8 mouse cellular contexts compared by ENCODE assay signal in genomic region chr15:12196410-12197191, GRCm38 (mm10). TPM values are rescaled to one million over a fixed set of nuclear protein-coding genes. Genes with fewer than 3 reads are reported as not detected.
DNase-seq lines count a peak whose midpoint lies in the region; ATAC-seq and TF ChIP-seq lines count a peak whose summit lies in the region.
"Had no signal": no experiment of that assay in that cellular context is flagged by ENCODE, and none has a peak within 500 bp of the region (broad histone marks: within the 10 kb centered on the region; RNA-seq: fewer than 3 reads in every experiment).

No protein-coding gene starts in this region.

- H3K9ac ChIP-seq in embryonic facial prominence, embryonic 14.5 days (ENCODE audit: low read depth, low read length): no peak overlapping the region
- H3K9ac ChIP-seq: limb, embryonic 15.5 days had no signal

- H3K4me2 ChIP-seq in embryonic facial prominence, embryonic 14.5 days (ENCODE audit: low read depth, low read length): peak overlapping the region; percentile 25; the same call in 1 of the 2 replicates
- H3K4me2 ChIP-seq: limb, embryonic 15.5 days had no signal

- WGBS in embryonic facial prominence, embryonic 14.5 days: 38% methylated on average over 22 of the region's 22 CpGs

- peak overlapping the region; percentile 45; the same call in 1 of the 2 replicates for H3K4me3 ChIP-seq in G1E (ENCODE audit: low read depth, low read length)
- no peak overlapping the region for H3K4me3 ChIP-seq in embryonic facial prominence, embryonic 14.5 days (ENCODE audit: low read depth, low read length)
- H3K4me3 ChIP-seq: limb, embryonic 15.5 days had no signal

- intact Hi-C loops in heart, postnatal 10 days (cut with DNase I): loop anchor here (1.0 to 10.0 kb wide), 4 partner anchors 50 to 368 kb away; no protein-coding TSS in a partner anchor

- H3K27ac ChIP-seq in embryonic facial prominence, embryonic 14.5 days (replicated peaks; ENCODE audit: low read depth, low read length): no peak overlapping the region
- H3K27ac ChIP-seq: limb, embryonic 15.5 days had no signal

- 0 out of 2 replicates have a peak, but pooled peaks have one; percentile 2 for ATAC-seq in G1E (ENCODE audit: extremely low read depth, insufficient number of reproducible peaks, low FRiP score, poor library complexity, severe bottlenecking)
- peak; percentile 68 for ATAC-seq in embryonic facial prominence, embryonic 14.5 days (ENCODE audit: low read depth)
- peak; percentile 91 for ATAC-seq in megakaryocyte, adult 5-6 weeks (ENCODE audit: poor library complexity, severe bottlenecking)

- peak; percentile 40 for DNase-seq in G1E (ENCODE audit: low spot score)
- DNase-seq in adrenal gland, postnatal 25 days: peak; percentile 53
- DNase-seq in embryonic facial prominence, embryonic 14.5 days (ENCODE audit: low spot score): peak; percentile 86
- DNase-seq in heart, postnatal 10 days: peak; percentile 82 to 83
- peak; percentile 88 for DNase-seq in kidney, postnatal 14 days
- DNase-seq in skeletal muscle tissue, adult 2 months (ENCODE audit: low read depth, low spot score): peak; percentile 46

- H3K9me3 ChIP-seq in G1E (replicated peaks): no peaks in the 10 kb centered on the region
- no peaks in the 10 kb centered on the region for H3K9me3 ChIP-seq in embryonic facial prominence, embryonic 14.5 days (ENCODE audit: control insufficient read depth, low read length)
- H3K9me3 ChIP-seq: limb, embryonic 15.5 days had no signal

- H3K4me1 ChIP-seq in G1E (ENCODE audit: insufficient read depth, low read depth, low read length): peaks cover 55% of the 10 kb centered on the region
- no peaks in the 10 kb centered on the region for H3K4me1 ChIP-seq in embryonic facial prominence, embryonic 14.5 days (ENCODE audit: control insufficient read depth, insufficient read depth, low read length)

- peaks cover 15% of the 10 kb centered on the region for H3K36me3 ChIP-seq in G1E (replicated peaks)
- no peaks in the 10 kb centered on the region for H3K36me3 ChIP-seq in embryonic facial prominence, embryonic 14.5 days (ENCODE audit: control insufficient read depth, insufficient read depth, low read length)
- H3K36me3 ChIP-seq: limb, embryonic 15.5 days had no signal

- H3K27me3 ChIP-seq in G1E (ENCODE audit: insufficient read depth, low read length): no peaks in the 10 kb centered on the region
- no peaks in the 10 kb centered on the region for H3K27me3 ChIP-seq in embryonic facial prominence, embryonic 14.5 days (replicated peaks; ENCODE audit: control insufficient read depth, insufficient read depth, low read length)
- H3K27me3 ChIP-seq: limb, embryonic 15.5 days had no signal

- TF ChIP-seq CTCF in G1E (IDR thresholded peaks at IDR 0.05; ENCODE audit: low read depth, low read length): 0 out of 2 replicates have a peak, but pooled peaks have one; percentile 35

RNA-seq across cellular contexts. Expression of gene Mtmr12, which starts 8.2 kb away (rescaled TPM):
- total RNA-seq in G1E (2014; fragmentation: Nextera tagmentation): 27.6 and 29.0 TPM in 2 replicates
- total RNA-seq in G1E (2017): 25.7 and 29.4 TPM in 2 replicates
- polyA plus RNA-seq in G1E (2012): 7.9 and 8.2 TPM in 2 replicates
- total RNA-seq in adrenal gland, postnatal 25 days (2021): 15.7 and 23.0 TPM in 2 replicates
- polyA plus RNA-seq in embryonic facial prominence, embryonic 14.5 days (2014; fragmentation: Nextera tagmentation; extraction: Ambion mirVana): 15.5 and 16.0 TPM in 2 replicates
- 10 to 100 TPM; 18.6 to 21.3 TPM for total RNA-seq in heart, postnatal 10 days (2021)
- total RNA-seq in megakaryocyte, adult 5-6 weeks (2015): 16.1 and 17.4 TPM in 2 replicates
- total RNA-seq in megakaryocyte, adult 5-6 weeks (2017): 20.6 and 23.3 TPM in 2 replicates

Comparison
In these comparisons a context has a peak if more than half of its experiments do, and no peak if none do; other contexts are left out.
1. ATAC-seq: peak in every context shown above with its lines; median percentile 91 in megakaryocyte, adult 5-6 weeks; 68 in embryonic facial prominence, embryonic 14.5 days; 2 in G1E.